Mouse (Mus musculus): ENCODE measurements around the gene Cfap61.

Cfap61 gene

GRCm38 (mm10) chr2:146083326-146083871 lies 148.8 kb downstream of the Cfap61 start:
- DNase-seq (ENCODE audit: low spot score): no peak

GRCm38 (mm10) chr2:146087411-146087810 lies 152.8 kb downstream of the Cfap61 start:
- no peak for DNase-seq (ENCODE audit: low spot score)

GRCm38 (mm10) chr2:146089157-146089692 lies 154.6 kb downstream of the Cfap61 start:
- DNase-seq (ENCODE audit: low spot score): no peak

- DNase-seq (ENCODE audit: low spot score): no peak
These were observed 162.9 kb downstream of the Cfap61 start for GRCm38 (mm10) chr2:146097532-146097931.

GRCm38 (mm10) chr2:146098853-146099717 lies 164.5 kb downstream of the Cfap61 start:
- DNase-seq (ENCODE audit: low spot score): no peak

- no peak for DNase-seq (ENCODE audit: low spot score)
These were observed 165.3 kb downstream of the Cfap61 start for GRCm38 (mm10) chr2:146099838-146100237.

GRCm38 (mm10) chr2:146100489-146101060 lies 166.0 kb downstream of the Cfap61 start:
- no peak for DNase-seq (ENCODE audit: low spot score)

GRCm38 (mm10) chr2:146102600-146102999 lies 168.0 kb downstream of the Cfap61 start:
- no peak for DNase-seq (ENCODE audit: low spot score)

GRCm38 (mm10) chr2:146105341-146105740 lies 170.8 kb downstream of the Cfap61 start:
- no peak for DNase-seq (ENCODE audit: low spot score)

GRCm38 (mm10) chr2:146107980-146108379 lies 173.4 kb downstream of the Cfap61 start:
- no peak for DNase-seq (ENCODE audit: low spot score)

- no peak for DNase-seq (ENCODE audit: low spot score)
These were observed 175.3 kb downstream of the Cfap61 start for GRCm38 (mm10) chr2:146109921-146110320.

- DNase-seq (ENCODE audit: low spot score): no peak
These were observed 181.7 kb downstream of the Cfap61 start for GRCm38 (mm10) chr2:146116282-146116681.

- DNase-seq (ENCODE audit: low spot score): no peak
These were observed 182.1 kb downstream of the Cfap61 start for GRCm38 (mm10) chr2:146116726-146117125.

GRCm38 (mm10) chr2:146117191-146117914 lies 182.8 kb downstream of the Cfap61 start:
- no peak for DNase-seq (ENCODE audit: low spot score)

GRCm38 (mm10) chr2:146117915-146118403 lies 183.4 kb downstream of the Cfap61 start:
- no peak for DNase-seq (ENCODE audit: low spot score)

GRCm38 (mm10) chr2:146121551-146121950 lies 187.0 kb downstream of the Cfap61 start:
- no peak for DNase-seq (ENCODE audit: low spot score)

- DNase-seq (ENCODE audit: low spot score): no peak
These were observed 190.5 kb downstream of the Cfap61 start for GRCm38 (mm10) chr2:146125129-146125528.

- no peak for DNase-seq (ENCODE audit: low spot score)
These were observed 194.0 kb downstream of the Cfap61 start for GRCm38 (mm10) chr2:146128622-146129021.

- no peak for DNase-seq (ENCODE audit: low spot score)
These were observed 195.9 kb downstream of the Cfap61 start for GRCm38 (mm10) chr2:146130514-146130913.

GRCm38 (mm10) chr2:146134275-146134674 lies 199.7 kb downstream of the Cfap61 start:
- no peak for DNase-seq (ENCODE audit: low spot score)

GRCm38 (mm10) chr2:146140711-146141110 lies 206.1 kb downstream of the Cfap61 start:
- no peak for DNase-seq (ENCODE audit: low spot score)

GRCm38 (mm10) chr2:146147306-146147705 lies 212.7 kb downstream of the Cfap61 start:
- DNase-seq (ENCODE audit: low spot score): no peak

All from ovary, postnatal 14 days (tissue).